Mouse (Mus musculus): ENCODE data around the gene Prkd3.

GRCm38 (mm10) chr17:79020984-79021335 lies 344 bp upstream of the Prkd3 start:
- TF ChIP-seq POLR2A (IDR thresholded peaks at IDR 0.05; ENCODE audit: low read depth, low read length) (no peak), CTCF (IDR thresholded peaks at IDR 0.05; ENCODE audit: borderline replicate concordance, insufficient read depth, low read length) (no peak)
